Mouse (Mus musculus) embryonic facial prominence, embryonic 12.5 days (tissue): ENCODE measurements around the gene Pknox2. TPM values are rescaled to one million over a fixed set of nuclear protein-coding genes. Genes with fewer than 3 reads are reported as not detected.

Experiments used
- ATAC-seq: fragments of 200-750 bp; cut with Nextera tagmentation; 2 replicates; pipeline ENCODE4 v1.8.0; 2017; ENCODE audit not compliant: insufficient number of reproducible peaks, insufficient read depth, low FRiP score, low TSS enrichment
- H3K27ac ChIP-seq: fragments of 300-500 bp; sonication (generic); 2 replicates; pipeline ENCODE4 v1.5.1; 2016; ENCODE audit warnings: mild to moderate bottlenecking
- H3K27me3 ChIP-seq: fragments of 300-500 bp; sonication (generic); 2 replicates; pipeline ENCODE4 v1.6.1; 2016; ENCODE audit warnings: mild to moderate bottlenecking, moderate library complexity
- H3K36me3 ChIP-seq: fragments of 300-500 bp; sonication (generic); 2 replicates; pipeline ENCODE4 v1.6.1; 2016; ENCODE audit warnings: mild to moderate bottlenecking
- H3K4me1 ChIP-seq: fragments of 300-500 bp; sonication (generic); 2 replicates; pipeline ENCODE4 v1.6.1; 2016
- H3K4me2 ChIP-seq: fragments of 300-500 bp; sonication (generic); replicated peaks from 2 replicates; pipeline ENCODE4 v1.6.1; 2016; ENCODE audit warnings: mild to moderate bottlenecking, moderate library complexity
- H3K4me3 ChIP-seq: fragments of 300-500 bp; sonication (generic); 2 replicates; pipeline ENCODE4 v1.5.1; 2016; ENCODE audit warnings: mild to moderate bottlenecking
- H3K9ac ChIP-seq: fragments of 300-500 bp; sonication (generic); 2 replicates; pipeline ENCODE4 v1.6.1; 2016; ENCODE audit warnings: mild to moderate bottlenecking, moderate library complexity
- H3K9me3 ChIP-seq: fragments of 300-500 bp; sonication (generic); 2 replicates; pipeline ENCODE4 v1.6.1; 2016; ENCODE audit warnings: mild to moderate bottlenecking, moderate library complexity
- WGBS: fragments of 180-500 bp; shearing (Covaris S2); methylation state at CpG from one replicate; pipeline ENCODE4 v1.1.7; 2016; 5-methylcytosine and 5-hydroxymethylcytosine counted together
- polyA plus RNA-seq: library from polyadenylated mRNA; unstranded; fragments of >200 nt; fragmentation: Nextera tagmentation; extraction: Ambion mirVana; gene quantifications from 2 replicates; pipeline ENCODE4 v1.2.1, GENCODE M21; 2016

The Pknox2 gene
- polyA plus RNA-seq, 1 experiment from 2014 or later: 20.8 TPM

GRCm38 (mm10) chr9:36858677-36859076 lies 288.5 kb downstream of the Pknox2 start:
- no peak overlapping the region for H3K9ac ChIP-seq
- WGBS: 32% methylated on average over 4 of the region's 4 CpGs
- H3K36me3 ChIP-seq: 0 out of 2 replicates have a peak, but pooled peaks cover 2% of the 10 kb centered on the region
- H3K27me3 ChIP-seq: no peaks in the 10 kb centered on the region
- H3K27ac ChIP-seq: no peak overlapping the region
- no peak for ATAC-seq
- H3K4me2 ChIP-seq: no peak overlapping the region
- H3K4me3 ChIP-seq: no peak overlapping the region
- H3K4me1 ChIP-seq: no peaks in the 10 kb centered on the region
- no peaks in the 10 kb centered on the region for H3K9me3 ChIP-seq

- no peak overlapping the region for H3K27ac ChIP-seq
- H3K27me3 ChIP-seq: no peaks in the 10 kb centered on the region
- H3K36me3 ChIP-seq: 0 out of 2 replicates have a peak, but pooled peaks cover 2% of the 10 kb centered on the region
- no peaks in the 10 kb centered on the region for H3K4me1 ChIP-seq
- H3K4me2 ChIP-seq: no peak overlapping the region
- H3K4me3 ChIP-seq: no peak overlapping the region
- 32% methylated on average over 8 of the region's 8 CpGs for WGBS
- H3K9me3 ChIP-seq: no peaks in the 10 kb centered on the region
- H3K9ac ChIP-seq: no peak overlapping the region
- no peak for ATAC-seq
Measured at GRCm38 (mm10) chr9:36857476-36858117, 289.6 kb downstream of the Pknox2 start.

- Histone ChIP-seq H3K4me2 (no peak overlapping the region), H3K9ac (no peak overlapping the region), H3K27ac (no peak overlapping the region), H3K27me3 (no peaks in the 10 kb centered on the region), H3K4me3 (no peak overlapping the region), H3K4me1 (no peaks in the 10 kb centered on the region), H3K9me3 (no peaks in the 10 kb centered on the region), H3K36me3 (0 out of 2 replicates have a peak, but pooled peaks cover 2% of the 10 kb centered on the region)
- 14% methylated on average over 2 of the region's 2 CpGs for WGBS
- ATAC-seq: no peak
Measured at GRCm38 (mm10) chr9:36856351-36856750, 290.9 kb downstream of the Pknox2 start.

GRCm38 (mm10) chr9:36852175-36852574 lies 295.0 kb downstream of the Pknox2 start:
- Histone ChIP-seq H3K27me3 (no peaks in the 10 kb centered on the region), H3K9me3 (no peaks in the 10 kb centered on the region), H3K27ac (no peak overlapping the region), H3K4me1 (no peaks in the 10 kb centered on the region), H3K4me3 (no peak overlapping the region), H3K9ac (no peak overlapping the region), H3K4me2 (no peak overlapping the region), H3K36me3 (peaks cover 14% of the 10 kb centered on the region; the same call in 1 of the 2 replicates)
- 89% methylated on average over 2 of the region's 2 CpGs for WGBS
- no peak for ATAC-seq

GRCm38 (mm10) chr9:36850091-36850490 lies 297.1 kb downstream of the Pknox2 start:
- no peak overlapping the region for H3K9ac ChIP-seq
- H3K4me2 ChIP-seq: no peak overlapping the region
- no peak overlapping the region for H3K27ac ChIP-seq
- no peaks in the 10 kb centered on the region for H3K4me1 ChIP-seq
- peaks cover 14% of the 10 kb centered on the region; the same call in 1 of the 2 replicates for H3K36me3 ChIP-seq
- no peaks in the 10 kb centered on the region for H3K9me3 ChIP-seq
- no peak for ATAC-seq
- WGBS: 33% methylated on average over 1 of the region's 1 CpGs
- no peaks in the 10 kb centered on the region for H3K27me3 ChIP-seq
- no peak overlapping the region for H3K4me3 ChIP-seq

GRCm38 (mm10) chr9:36848661-36849060 lies 298.5 kb downstream of the Pknox2 start:
- H3K4me3 ChIP-seq: no peak overlapping the region
- 61% methylated on average over 2 of the region's 2 CpGs for WGBS
- H3K9me3 ChIP-seq: no peaks in the 10 kb centered on the region
- H3K4me2 ChIP-seq: no peak overlapping the region
- H3K27me3 ChIP-seq: no peaks in the 10 kb centered on the region
- no peak overlapping the region for H3K9ac ChIP-seq
- no peaks in the 10 kb centered on the region for H3K4me1 ChIP-seq
- H3K27ac ChIP-seq: no peak overlapping the region
- peaks cover 23% of the 10 kb centered on the region; the same call in 1 of the 2 replicates for H3K36me3 ChIP-seq
- no peak for ATAC-seq

- Histone ChIP-seq H3K9ac (no peak overlapping the region), H3K4me2 (no peak overlapping the region), H3K27me3 (no peaks in the 10 kb centered on the region), H3K4me1 (no peaks in the 10 kb centered on the region), H3K4me3 (no peak overlapping the region), H3K27ac (no peak overlapping the region), H3K9me3 (no peaks in the 10 kb centered on the region), H3K36me3 (peaks cover 22% of the 10 kb centered on the region; the same call in 1 of the 2 replicates)
- 32% methylated on average over 4 of the region's 4 CpGs for WGBS
- no peak for ATAC-seq
Measured at GRCm38 (mm10) chr9:36846346-36846745, 300.9 kb downstream of the Pknox2 start.

Other genes starting within 250 kb of the Pknox2 start
- gene Tmem218, start 60.8 kb upstream of the Pknox2 start, polyA plus RNA-seq: 15.4 and 17.6 TPM in 2 replicates
- gene Slc37a2, start 108.3 kb upstream of the Pknox2 start, polyA plus RNA-seq: 1.7 and 2.0 TPM in 2 replicates
- 8.3 and 8.4 TPM in 2 replicates for gene Ccdc15, start 201.0 kb upstream of the Pknox2 start, polyA plus RNA-seq
- gene Hepacam, start 219.9 kb upstream of the Pknox2 start, polyA plus RNA-seq: 0.10 TPM in 1 of 2 replicates, not detected in the other